Mouse (Mus musculus) heart, adult 11 months (tissue): ENCODE data around the gene Ccdc34.

Source experiments
- DNase-seq: peaks from one replicate; pipeline ENCODE4 v3.0.0; 2022

Ccdc34 gene

DNA sequence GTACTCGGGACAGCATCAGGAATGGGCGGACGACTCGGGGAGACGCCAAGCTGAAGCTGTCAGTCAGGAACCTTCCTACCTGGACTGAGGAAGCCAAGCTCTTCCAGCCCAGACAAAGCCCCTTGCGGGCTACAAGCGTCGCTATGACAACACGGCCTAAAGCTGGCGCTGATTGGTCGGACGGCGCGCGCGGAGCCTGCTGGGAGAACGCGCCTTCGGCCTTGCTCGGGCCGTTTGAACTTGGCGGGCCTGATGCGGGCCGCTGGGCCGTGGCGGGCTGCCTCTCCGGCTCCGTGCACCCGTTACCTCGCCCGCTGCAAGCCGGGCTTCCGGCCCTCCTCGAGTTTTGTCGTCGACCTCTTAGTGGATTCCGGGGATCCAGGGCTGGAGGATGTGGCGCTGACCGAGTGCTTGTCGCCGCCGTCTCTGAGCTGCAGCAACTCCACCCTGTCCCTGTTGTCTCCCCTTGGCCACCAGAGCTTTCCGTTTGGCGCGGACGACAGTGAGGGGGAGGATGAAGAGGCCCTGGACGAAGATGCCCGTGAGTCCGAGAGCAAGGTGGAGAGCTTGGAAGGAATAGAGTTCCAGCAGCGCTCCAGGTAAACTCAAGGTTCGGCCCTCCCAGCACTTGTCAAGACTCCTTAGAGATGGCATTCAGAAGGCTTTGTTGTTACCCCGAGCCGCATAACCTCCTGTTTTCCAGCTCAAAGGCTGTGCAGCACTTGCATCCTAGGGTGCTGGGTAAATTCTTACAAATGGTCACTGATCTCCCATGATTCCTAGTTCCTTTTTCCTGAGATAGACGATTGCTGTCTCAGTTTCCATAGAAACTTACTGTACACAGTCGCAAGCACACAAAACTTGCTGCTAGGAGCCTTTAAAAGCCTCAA is at the start of gene Ccdc34:
Ccdc34 (plus strand) TSS at position 202 of the 890 bp plus-strand sequence.
- DNase-seq, result peak; percentile 99

DNA sequence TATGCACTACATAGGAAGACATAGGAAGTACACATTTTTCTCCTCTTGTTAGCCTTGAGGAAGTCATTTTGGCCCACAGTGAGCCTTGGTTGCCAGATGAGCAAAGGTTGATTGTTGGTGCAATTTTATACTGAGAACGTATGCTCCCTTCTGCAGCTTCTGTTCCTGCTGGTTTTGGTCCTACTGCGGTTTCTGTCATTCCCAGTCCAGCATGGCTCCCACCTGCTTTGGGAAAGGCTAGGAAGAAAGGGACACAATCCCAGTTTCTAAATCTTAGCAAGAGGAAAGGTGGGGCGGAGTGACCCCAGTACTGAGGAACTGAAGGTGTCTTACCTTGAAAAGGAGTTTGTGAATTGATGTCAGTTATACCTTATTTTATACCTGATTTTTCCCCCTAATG is 48.2 kb upstream of the Ccdc34 start:
- peak; percentile 55 for DNase-seq

DNA sequence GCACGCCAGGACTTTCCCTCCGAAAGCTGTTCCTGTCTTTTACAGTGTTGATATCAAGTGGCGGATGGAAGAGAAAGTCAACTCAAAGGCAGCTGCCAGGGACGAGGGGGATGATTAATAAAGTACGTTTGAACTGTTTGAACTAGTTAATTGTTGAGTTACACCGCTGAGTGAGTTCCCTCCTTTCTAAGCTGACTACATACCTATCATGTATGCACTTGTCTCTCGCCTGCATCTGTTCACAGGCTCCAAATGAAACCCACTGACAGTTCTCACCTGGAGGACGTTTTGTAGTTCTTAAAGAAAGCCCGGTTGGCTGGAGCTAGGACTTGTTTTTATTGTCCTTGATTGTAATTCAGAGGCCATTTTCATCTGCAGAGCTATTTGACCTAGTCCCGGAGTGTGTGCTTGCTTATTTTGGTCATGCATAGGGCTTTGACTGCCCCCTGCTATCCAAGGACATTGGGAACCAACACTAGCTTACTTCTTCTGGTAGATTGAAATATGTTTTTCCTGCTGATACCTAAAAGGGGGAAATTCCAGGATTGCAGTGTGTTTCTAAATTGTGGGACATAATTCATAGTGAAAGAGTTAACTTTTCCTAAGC is 47.6 kb upstream of the Ccdc34 start:
- peak; percentile 76 for DNase-seq

DNA sequence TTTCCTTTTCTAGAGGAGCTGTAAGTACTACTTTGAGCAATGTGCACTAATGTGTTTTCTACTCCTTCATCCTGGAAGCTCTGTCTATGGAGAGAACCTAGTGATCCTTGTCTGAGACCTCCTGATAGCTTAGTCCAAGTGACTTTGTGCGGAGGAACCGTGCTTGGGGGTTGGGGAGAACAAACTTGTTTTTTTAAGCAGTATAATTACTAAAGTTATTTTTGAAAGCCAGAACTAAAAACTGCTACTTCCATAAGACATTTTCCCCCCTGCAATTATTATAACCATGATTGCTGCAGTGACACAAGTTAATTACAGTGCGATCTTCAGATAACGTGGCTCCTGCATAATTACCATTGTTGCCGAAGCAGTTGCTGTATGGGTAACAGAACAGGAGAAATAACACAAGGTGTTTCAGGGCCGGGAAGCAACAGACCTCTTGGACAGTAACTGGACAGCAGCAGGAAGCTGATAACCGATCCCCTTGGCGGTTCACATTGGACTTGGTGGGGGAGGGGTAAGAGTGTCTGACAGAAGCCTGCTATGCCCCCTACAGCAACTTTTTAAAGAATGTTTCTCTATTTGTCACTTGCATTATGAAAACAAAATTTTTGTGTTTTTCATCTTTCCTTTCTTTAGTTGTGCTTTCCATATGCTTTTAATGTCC is 46.7 kb upstream of the Ccdc34 start:
- peak; percentile 81 for DNase-seq

DNA sequence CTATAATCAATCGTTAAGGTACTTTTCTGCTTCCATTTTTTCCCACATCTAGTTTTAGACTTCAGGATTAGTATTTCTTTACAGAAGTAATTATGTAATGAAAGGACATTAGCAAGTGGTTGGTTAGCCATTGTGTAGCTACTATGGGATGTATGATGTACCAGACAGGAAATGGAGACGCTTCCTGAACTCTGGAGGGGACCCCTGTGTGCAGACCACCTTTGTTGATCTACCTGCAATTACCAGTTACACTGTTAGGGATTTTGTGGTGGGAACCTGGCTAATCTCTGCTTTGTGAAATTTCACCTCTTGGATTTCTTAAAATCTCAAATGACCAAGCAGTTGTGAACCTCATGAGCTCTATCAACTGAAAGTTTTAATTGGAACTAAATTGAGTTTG is 45.3 kb upstream of the Ccdc34 start:
- DNase-seq, result no peak

DNA sequence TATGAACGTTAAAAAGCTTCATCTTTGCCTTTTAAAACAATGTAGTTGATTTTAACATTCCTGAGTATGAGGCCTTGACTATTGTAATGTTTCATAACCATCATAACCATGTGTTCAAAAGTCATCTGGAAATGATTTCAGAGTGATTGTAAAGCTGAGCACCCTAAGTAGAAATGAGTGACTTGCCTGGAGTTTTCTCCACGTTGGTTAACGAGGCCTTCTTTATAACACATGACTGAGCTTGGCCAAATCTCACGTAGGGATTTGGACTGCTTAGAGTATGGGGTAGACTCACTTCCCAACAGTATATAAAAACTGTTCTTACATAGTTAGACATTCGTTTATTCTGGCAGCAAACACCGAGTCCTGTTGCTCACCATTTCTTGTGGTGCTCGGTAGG is 44.7 kb upstream of the Ccdc34 start:
- DNase-seq, result no peak

DNA sequence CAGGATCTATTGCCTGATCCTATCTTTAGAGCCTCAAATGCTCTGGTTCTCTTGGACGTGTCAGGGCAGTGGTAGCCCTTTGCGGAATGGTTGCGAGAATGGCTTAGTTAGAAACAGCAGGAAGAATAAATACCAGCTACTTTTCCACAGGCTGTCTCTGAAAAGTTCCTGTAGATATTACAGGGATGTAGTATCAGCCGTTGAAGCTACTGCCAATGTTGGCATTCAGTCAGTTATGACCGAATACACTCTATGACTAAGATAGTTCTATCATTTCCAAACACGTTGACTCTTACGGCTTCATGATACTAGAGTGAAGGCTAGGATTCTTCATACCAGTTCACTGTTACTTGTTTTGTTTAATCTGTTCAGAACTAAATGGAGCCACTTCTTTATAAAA is 42.8 kb upstream of the Ccdc34 start:
- DNase-seq, result peak; percentile 27

DNA sequence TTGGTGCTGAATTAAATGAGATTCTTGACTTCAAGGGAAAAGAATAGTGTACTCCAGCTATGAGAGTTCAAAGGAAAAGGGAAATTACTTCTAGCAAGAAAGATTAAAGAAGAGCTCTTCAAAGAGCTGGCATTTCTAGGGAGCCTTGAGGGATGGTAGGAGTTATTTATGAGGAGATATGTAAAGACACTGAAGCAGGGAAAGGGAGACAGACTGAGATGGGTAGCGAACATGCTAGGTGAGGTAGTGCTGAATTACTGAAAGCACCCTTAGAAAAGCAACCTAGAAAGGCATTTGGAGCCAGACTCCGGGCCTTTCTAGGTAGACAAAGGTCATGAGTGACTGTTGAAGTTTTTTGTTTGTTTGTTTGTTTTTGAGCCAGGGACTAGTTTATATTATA is 41.4 kb upstream of the Ccdc34 start:
- DNase-seq, result no peak

DNA sequence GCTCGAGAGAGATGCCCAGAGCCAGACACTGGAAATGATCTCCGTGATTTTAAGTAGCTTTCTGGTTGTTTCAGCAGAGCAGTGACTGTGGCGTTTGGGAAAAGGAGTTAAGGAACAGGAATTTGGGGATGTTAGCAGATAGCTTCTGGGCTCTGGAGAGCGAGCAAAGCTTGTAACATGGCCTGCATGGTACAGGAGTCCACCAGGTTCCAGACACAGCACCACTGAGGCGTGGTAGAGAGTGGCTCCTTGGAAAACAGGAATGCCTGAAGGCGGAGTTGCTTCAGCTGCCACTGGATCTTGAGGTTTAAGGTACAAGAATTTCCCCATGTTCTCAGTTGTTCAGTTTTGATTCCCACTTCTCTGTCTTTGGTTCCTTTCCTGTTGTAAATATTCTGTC is 40.3 kb upstream of the Ccdc34 start:
- peak; percentile 68 for DNase-seq

DNA sequence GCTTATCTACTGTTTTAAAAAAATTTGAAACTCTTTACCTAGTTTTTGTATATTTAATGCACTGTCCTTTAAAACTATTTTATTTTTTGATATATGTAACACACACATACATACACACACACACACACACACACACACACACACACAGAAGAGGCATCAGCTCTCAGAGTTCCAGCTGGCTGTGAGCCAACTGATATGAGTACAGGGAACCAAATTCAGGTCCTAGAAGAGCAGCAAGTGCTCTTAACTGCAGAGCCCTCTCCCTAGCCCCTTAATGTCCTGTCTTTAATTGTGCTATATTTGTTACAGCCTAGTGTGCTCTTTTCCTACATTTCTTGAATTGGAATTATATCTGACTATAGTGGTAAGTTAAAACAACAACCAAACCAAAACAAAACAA is 38.4 kb upstream of the Ccdc34 start:
- peak; percentile 90 for DNase-seq

DNA sequence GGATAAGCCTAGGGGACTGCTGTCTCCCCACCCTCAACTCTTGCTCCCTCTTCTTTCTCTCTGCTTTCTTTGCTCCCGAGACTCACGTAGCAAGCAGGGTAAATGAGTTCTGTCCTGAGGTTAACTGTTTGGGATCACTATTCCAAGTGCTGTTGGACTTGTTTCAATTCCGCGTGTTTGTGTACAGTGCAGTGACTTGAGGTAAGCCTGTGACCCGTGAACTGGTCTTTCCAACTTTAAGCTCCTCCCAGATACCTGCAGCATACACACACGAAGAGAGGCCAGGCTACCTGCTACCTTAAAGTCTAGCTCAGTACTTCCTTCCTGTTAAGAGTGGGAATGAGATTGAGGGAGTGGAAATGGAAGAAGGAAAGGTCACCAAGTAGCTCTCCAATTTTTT is 34.2 kb upstream of the Ccdc34 start:
- no peak for DNase-seq

DNA sequence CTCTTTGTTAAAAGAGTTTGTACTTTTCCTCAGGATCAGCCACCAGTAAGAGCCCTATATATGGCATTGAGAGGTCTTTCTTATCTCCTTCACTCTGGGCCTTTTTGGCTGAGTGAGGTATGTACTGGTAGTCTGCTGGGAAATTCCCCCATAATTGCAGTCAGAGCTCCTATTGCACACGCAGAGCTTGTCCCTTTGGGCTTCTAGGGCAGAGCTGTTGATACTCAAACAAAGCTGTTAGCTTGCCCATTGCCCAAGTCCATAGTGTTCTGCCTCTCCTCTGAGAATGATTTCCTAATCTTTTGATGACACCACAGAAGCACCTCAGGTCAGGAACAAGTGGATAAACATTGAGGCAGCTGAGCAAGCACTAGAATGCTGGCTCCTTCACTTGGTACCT is 32.7 kb upstream of the Ccdc34 start:
- DNase-seq, result peak; percentile 82

DNA sequence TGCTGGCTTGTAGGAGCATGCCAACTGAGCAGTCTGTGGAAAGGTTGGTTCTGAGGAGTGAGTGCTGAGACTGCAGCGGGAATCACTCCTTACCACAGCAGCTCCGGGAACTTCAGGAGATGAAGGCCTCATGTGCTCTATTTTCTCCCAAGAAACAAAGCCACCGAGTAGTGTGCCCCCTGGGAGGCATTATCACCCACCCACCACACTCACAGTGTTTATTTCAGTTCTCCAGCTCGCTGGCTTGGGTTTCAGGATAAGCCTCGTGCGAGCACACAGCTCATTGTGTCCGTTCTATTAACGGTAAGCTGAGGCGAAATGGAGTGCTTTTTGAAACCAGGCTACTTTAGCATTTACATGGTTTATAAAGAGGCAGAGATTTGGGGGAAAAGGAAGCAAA is 32.1 kb upstream of the Ccdc34 start:
- peak; percentile 56 for DNase-seq

DNA sequence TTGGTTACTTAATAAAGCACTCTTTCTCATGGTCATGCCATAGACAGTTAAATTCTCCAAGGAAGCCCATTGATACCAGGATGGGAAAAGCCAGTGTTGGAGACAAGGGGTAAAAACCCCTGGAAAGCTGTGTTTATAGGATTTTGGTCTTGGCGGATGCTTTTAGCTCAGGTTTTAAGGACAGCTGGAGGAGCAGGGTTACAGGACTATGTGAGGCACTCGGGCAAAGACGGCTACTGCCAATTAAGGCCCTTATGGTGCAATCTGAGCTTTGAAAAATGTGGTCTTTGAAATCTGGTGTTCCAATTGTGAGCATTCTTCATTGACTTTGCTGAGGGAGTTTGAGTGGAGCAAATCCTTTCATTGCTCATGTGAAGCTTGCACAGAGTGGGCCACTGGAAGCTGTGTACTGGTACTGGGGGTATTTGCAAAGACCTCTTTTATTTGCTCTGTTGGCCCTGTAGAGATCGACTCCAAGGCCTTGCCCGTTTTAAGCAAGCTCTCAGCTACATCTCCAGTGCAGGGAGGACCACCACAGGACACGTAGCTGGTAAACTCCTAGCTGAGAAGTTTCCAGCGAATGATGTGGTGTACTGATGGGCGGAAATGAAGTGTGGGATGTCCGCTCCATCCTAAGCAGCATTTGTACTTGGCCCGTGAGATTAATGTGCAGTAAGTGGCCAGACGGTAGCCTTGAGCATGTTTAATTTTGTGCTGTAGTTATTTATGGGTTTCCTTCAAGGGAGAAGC is 31.4 kb upstream of the Ccdc34 start:
- DNase-seq, result peak; percentile 81

DNA sequence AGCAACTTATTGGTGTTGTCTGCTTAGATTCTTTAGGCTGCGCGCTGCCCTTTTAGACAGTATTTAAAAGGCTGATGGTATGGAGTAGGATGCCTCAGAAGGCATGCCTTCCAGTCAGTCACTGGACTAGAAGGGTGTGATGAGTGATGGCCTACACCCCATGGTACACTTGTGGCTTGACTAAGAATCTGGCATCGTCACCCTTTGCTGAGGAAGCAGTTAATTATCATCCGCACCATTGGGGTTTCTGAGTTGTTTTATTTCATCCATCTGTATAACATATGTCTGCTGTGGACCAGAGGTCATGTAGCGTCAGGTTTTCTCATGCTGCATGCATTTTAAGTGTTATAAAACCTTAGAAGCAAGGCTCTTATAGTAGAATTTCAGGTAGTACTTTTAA is 29.7 kb upstream of the Ccdc34 start:
- peak; percentile 51 for DNase-seq

DNA sequence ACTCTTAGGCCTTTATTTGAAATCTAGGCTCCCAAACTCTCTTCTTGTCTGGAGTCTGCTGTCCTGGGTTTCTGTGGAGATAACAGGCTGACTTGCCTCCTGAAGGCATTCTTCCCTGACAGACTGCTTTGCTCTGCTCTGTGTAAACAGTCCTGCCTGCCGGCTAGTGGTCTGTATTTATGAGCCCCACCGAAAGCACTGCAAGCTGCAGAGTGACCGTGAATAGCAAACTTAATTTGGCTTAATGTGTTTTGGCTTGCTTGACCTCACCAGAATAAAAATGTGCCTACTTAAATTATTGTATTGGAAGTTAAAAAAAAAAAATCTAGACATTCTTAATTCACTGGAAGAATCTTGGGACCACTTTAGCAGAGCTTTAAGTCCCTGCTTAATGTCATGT is 28.4 kb upstream of the Ccdc34 start:
- DNase-seq, result peak; percentile 62

DNA sequence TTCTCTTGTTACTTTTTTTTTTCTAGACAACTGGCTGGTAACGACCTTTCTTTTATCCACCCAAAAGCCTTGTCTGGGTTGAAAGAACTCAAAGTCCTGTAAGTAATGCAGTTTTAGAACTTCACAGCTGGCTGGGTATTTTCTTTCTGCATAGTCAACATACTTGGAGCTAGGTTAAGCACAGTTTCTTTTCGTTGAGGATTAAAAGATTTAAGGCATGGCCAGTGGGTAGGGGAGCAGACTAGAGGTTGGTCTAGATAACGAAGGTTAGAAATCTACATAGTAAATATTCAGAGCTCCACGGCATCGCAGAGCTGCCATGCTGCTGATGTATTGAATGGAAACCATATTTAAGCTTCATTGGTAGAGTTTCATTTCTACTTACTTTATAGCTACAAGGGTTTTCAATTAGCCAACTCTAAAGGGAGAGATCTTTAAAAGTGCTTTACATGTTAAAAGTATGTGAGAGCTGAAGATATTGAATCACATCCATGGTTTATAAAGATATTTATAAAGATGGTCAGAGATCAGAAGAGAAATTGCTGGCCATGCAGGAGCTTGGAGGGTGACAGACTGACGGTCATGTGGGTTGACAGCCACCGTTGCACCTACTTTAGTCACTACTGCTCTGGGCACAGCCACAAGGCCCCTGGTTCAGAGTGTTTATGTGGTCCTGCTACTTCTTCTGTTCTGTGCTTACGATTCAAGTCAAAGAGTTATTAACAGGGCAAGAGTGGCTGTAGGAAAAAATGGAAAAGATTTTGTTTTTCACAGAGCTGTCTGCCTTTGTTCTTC is 27.7 kb upstream of the Ccdc34 start:
- DNase-seq, result no peak

DNA sequence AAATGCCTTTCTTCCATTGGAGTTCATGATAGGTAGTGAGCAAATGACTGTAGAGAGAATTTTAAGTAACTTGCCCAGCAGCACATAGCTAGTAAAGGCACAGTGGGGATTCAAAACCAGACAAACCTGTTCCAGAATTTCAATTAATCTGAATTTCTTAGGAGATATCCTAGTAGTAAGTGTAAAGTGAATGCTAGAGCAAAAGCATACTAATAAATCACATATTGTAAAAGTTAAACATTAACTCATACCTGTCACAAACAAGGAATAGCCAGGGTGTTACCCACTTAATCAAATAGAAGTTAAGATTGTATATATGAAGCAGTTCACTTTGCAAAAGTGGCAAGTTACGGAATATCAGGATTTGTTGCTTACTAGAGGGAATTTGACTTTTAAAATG is 25.9 kb upstream of the Ccdc34 start:
- DNase-seq, result no peak

DNA sequence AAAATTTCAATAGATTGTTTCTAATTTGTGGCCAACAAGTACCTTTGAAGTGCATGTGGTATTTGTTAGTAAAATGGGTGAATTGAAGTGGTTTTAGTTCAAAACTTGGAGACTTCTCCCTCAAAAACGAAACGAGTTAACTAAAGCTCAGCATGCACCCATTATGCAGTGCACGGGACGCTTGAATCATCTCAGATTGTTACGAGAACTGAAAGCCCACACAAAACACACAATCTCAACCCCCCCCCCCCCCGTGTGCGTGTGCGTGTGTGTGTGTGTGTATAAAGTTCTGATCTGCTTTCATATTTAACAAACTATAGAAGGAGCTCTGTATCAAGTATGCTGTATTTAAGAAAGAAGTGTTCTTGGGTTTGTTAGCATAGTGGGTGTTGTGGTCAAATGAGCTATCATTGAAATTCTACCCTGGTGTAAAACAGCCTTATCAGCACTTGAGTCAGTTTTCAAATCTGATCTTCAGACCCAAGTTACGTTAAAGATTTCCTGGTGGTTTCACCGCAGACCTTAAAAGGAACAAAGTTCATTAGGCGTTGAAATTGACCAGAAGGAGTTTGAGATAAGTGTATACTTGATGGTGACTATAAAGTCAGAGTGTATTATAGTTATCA is 25.1 kb upstream of the Ccdc34 start:
- no peak for DNase-seq

DNA sequence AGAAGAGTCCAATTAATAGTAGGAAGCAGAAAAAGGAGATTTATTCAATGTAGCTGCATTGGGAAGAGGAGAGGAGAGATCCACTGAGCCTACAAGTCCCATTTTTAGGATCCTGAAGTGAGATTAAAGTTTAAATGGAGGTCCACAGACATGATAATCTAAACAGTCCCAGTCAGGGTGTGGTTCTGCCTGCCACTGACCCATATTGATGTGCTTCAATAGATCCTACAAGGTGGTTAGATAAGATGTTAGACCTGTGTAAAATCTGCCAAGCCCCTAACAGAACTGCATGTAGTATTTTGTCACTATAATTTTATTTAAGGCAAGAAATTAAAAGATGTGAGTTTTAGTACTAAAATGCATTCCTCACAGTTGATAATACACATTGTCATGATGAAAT is 24.2 kb upstream of the Ccdc34 start:
- no peak for DNase-seq

DNA sequence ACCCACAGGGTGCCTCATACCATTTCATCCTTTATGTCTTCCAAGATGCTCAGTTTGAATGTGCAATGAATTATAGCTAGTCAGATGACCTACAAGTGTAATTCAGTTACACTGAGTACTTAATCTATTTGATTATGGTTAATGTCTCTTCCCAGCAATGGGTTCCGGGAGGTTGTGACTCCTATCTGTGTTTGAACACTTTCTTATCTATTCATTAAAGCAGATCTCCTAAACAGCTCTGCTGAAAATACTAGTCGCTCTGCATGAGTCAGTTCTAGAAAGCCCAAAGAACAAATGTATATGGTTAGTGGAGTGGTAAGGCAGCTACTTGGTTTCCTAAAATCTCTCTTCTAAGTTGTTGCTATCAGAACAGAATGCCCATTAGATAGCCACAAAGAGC is 22.6 kb upstream of the Ccdc34 start:
- no peak for DNase-seq

DNA sequence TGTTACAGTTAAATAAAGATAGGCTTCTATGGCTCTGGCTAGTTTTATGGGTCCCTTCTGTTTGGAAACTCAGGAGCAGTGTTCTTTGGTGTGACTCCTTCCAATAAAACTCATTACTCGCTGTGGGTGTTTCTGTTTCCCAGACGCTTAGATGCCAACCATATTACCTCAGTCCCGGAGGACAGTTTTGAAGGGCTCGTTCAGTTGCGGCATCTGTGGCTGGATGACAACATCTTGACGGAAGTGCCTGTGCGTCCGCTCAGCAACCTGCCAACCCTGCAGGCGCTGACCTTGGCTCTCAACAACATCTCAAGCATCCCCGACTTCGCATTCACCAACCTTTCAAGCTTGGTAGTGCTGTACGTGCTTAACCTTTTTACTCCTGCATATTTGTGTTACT is 21.2 kb upstream of the Ccdc34 start:
- peak; percentile 90 for DNase-seq
